Mouse (Mus musculus) mouse trophoblast stem cell (cell line): ENCODE measurements around the gene Arap1.

ENCODE experiments used
- in situ Hi-C, 2 experiments: fragments of 300-500 bp; cut with MseI, MboI; formaldehyde crosslinking; loops; 2 replicates in 1 of 2; 3 replicates in 1 of 2; pipeline ENCODE4 v1.15.1; 2025

Arap1 gene

GRCm38 (mm10) chr7:101327263-101327662, 20.6 kb upstream of the Arap1 start:
- in situ Hi-C loops, result no loop called here

DNA sequence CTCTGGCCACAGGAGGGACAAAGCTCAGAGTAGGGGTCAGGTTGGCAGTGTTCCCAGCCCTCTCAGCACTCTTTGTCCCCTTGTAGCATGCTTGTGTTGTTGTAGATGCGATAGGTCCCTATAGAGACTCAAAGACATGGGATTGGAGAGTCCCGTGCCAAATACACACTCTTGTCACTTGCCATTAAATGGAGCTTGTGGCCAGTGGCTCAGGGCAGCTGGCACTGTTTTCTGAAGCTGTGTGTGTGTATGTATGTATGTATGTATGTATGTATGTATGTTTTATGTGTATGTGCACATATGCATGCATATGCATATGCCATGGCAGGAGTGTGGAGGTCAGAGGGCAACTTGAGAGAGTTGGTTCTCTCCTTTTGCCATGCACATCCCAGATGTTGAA, 20.1 kb upstream of the Arap1 start:
- in situ Hi-C loops, result no loop called here

DNA sequence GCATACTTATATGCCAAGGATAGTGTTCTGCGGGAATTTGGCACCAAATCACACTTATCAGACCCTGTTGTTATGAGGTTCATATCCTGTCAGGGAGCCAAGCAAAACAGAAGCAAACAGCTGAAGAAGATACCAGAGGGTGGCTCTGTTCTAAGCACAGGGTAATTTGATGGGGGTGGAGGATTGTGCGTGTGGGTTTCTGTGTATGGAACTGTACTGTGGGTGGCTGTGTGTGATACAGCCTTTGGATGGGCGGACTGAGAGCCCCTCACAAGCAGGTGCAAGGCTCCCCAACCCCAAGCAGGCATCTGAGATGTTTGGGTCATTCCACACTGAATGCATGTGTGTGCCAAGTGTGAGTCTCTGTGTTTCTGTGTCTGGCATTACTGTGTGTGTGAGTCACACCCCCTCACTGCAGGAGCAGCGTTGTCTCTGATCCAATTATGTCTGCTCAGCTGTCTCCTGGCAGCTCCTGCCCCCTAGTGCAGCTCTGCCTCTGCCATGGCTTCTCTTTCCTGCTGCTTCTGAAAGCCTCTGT, 19.2 kb upstream of the Arap1 start:
- in situ Hi-C loops, result no loop called here

DNA sequence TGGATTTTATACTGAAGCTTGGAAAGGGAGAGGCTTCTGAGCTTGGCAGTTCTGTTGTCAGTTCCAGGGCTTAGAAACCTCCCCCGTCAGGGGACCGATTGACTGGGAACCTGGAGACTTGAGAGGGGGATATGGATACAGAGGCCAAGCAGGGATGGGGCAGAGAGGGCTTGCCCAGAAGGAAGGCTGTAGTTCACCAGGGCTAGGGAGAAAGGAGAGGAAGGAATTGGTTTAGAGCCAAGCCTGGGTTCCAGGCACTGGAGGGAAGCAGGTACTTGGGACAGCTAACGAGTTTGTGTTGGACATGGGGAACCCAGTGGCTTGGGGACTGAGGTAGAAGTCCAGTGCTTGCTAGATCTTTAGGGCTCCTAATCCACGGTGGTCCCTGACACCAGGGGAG, 18.3 kb upstream of the Arap1 start:
- in situ Hi-C loops, result no loop called here

- in situ Hi-C loops, result no loop called here
Measured at GRCm38 (mm10) chr7:101330074-101330840, 17.6 kb upstream of the Arap1 start.

DNA sequence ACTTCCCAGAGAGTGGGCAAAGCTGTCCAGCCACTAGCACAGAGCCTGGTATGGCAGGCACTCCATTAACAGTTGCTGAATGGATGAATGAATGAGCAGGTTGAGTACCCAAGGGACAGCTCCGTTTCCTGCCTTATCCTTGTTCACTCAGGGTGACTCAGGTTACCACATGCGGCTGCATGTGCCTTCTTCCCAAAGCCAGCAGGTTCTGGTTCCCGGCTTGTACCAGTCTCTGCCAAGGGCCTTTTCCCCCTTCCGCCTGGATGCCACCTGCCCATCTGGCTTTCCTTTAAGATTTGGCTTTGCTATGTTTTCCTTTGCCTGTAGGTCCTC, 17.1 kb upstream of the Arap1 start:
- in situ Hi-C loops, result no loop called here

DNA sequence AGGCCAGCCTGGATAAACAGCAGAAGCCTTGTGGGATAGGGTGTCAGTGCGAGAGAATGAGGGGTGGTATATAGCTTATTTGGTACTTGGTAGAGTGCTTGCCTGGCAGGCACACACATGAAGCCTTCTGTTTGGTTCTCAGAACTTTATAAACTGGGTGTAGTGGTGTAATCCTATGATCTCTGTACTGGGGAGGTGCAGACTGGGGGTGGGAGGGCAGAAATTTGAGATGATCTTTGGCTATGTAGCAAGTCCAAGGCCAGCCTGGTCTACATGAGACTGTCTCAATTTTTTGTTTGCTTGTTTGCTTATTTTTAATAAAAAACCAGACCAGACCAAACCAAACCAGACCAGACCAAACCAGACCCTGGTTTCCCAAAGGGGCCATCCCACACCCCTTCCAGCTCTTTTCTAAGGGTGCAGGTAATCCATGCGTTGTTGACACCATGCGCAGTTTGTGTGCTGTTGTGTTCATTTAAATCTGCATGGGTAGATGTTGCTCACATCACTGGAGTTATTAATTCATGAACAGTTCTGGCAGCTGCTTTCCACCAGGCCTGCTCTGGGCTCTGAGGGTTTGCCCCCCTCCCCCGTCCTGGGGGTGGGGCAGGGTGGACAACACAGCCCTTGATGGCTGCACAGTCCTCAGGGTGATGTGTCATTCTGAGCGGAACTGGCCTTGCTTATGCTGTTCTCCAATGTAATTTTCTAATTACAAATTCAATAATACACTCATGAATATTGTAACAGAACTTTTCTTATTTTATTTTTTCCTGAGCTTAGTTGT, 15.6 kb upstream of the Arap1 start:
- in situ Hi-C loops, result no loop called here

DNA sequence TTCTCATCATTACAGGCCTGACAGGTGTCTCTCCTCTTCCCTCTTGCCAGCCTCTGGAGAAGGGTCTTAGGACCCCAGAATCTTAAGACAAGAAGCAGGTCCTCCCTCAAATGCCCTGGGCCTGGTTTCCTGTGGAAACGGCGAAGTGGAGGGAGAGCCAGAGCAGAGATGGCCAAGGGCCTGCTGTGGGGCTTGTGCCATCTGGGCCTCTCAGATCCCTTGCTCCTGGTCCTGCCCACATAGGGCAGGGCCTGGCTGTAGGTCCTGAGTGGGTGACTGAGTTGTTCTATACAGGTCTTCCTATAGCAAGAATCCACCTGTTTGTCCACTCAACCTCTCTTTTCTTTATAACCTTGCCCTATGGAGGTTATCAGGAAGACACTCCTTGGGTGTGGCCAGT, 12.6 kb upstream of the Arap1 start:
- in situ Hi-C loops, result no loop called here

DNA sequence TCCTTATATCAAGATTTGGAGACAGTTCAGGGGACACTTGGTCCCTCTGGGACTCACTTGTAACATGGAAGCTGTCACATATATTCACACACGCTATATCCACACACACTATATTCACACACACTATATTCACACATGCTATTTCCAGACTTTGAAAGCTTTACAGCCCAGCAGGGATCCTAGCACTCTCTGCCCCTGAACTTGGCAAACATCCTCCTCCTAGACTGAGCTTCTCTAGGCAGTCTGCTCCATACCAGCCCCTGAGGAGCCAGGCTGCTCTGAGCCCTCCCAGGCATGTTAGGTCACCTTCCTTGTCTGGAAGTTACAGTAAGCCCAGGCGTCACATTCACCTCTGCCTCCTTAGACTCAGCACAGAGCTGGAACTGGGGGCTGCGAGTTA, 11.2 kb upstream of the Arap1 start:
- in situ Hi-C loops, result no loop called here

DNA sequence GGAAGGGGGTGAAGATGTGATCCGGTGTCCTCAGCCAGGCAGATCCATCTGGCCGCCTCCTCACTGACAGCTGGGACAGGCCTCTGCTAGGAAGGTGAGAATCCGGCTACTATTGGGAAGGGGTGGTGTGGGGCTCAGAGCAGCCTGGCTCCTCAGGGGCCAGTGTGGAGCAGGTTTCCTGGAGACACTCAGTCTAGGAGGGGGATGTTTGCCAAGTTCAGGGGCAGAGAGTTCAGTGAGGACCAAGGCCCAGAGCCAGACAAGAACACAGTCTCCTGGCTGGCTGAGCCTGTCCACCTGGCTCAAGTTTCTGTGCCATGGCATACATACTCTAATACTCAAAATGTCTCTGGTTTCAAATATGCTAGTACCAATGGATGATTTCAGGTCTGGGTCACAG, 10.5 kb upstream of the Arap1 start:
- in situ Hi-C loops, result no loop called here

- in situ Hi-C loops, result no loop called here
Measured at GRCm38 (mm10) chr7:101341405-101341804, 6.5 kb upstream of the Arap1 start.

- in situ Hi-C loops, result no loop called here
Measured at GRCm38 (mm10) chr7:101343135-101343534, 4.7 kb upstream of the Arap1 start.

- in situ Hi-C loops, result no loop called here
Measured at GRCm38 (mm10) chr7:101344892-101345291, 3.0 kb upstream of the Arap1 start.

GRCm38 (mm10) chr7:101346991-101347390, 876 bp upstream of the Arap1 start:
- in situ Hi-C loops, result no loop called here

- in situ Hi-C loops, result no loop called here
Measured at GRCm38 (mm10) chr7:101348312-101348711, 445 bp downstream of the Arap1 start.

GRCm38 (mm10) chr7:101349861-101350260, 2.0 kb downstream of the Arap1 start:
- in situ Hi-C loops, result no loop called here

GRCm38 (mm10) chr7:101352404-101352803, 4.5 kb downstream of the Arap1 start:
- in situ Hi-C loops, result no loop called here

DNA sequence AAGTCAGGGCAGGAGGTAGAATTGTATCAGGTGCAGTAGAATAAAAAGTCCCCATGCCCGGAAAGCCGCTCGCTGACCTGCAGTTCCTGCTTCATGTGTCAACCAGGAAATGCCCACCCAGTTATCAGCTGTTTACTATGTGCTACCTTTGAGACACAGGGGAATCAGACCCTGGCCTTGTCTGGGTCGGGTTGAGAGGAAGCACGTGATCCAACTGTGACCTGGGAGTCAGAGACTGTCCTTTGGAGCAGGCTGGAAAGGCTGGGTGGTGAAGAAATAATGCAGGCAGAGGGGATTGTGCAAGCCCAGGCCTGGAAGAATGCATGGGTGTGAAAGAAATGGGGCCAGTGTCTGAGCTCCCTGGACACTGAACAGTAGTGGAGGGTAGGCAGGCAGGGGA, 6.6 kb downstream of the Arap1 start:
- in situ Hi-C loops, result no loop called here

- in situ Hi-C loops, result no loop called here
Measured at GRCm38 (mm10) chr7:101355551-101356100, 7.8 kb downstream of the Arap1 start.

GRCm38 (mm10) chr7:101356868-101357267, 9.0 kb downstream of the Arap1 start:
- in situ Hi-C loops, result no loop called here

GRCm38 (mm10) chr7:101360406-101360805, 12.5 kb downstream of the Arap1 start:
- in situ Hi-C loops, result no loop called here

DNA sequence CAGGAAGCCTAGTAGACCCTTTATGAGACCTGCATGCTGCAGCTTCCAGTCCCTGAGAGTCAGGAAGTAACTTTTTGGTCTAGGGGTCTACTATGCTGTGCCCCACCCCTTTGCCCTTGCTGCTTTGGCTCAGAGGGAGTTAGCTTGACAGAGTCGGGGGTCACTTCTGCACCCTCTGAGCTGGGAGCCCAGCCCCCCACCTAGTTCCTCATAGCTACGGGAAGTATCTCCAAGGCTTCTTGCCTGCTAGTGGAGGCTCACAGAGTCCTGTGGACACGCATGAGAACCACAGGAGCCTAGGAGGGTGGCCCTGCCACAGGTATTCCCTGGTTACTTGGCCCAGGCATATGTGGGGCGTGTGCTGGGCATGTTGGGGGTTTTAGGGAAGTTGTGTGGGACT, 13.2 kb downstream of the Arap1 start:
- in situ Hi-C loops, result no loop called here

- in situ Hi-C loops, result no loop called here
Measured at GRCm38 (mm10) chr7:101361767-101362166, 13.9 kb downstream of the Arap1 start.
